Mouse (Mus musculus): ENCODE data around the gene Sptssb.

Gene Sptssb

DNA sequence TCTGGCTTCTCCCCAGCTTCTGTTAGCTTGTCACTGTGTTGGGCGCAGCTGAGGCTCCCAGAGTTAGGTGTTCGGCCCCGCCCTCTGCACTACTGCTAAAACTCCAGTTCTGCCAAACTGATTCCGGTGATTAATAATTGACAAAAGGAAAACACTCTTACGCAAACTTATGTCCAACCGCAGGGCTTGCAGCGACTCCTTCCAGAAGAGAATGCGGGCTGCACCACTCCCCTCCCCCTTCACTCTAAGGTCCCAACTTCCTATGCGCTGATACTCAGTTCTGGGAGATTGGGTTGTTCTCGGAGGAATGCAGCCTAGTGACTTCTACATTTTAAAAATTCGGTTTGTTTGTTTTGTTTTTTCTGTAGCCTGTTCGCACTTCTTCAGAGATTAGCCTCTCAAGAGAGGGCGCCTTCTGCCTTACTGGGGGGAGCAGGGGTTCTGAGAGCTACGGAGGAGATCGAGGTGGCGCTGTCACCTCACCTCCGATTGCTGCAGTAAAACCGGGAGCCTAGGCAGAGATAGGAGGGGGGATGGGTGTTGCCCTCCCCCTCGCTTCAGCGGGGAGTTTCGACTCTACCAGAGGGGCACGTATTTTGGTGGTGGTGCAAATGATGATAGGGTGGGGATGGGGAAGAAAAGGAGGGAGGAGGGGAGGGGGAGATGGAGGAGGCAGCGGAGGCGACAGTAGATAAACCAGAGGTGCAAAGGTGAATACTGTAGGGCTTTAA, at the start of gene Sptssb:
TSS of gene Sptssb (minus strand) at position 83 of the 731 bp plus-strand sequence.
- DNase-seq (ENCODE audit: extremely low spot score, low spot score), result peak; percentile 34

GRCm38 (mm10) chr3:69908074-69908473, 48.3 kb upstream of the Sptssb start:
- DNase-seq (ENCODE audit: extremely low spot score, low spot score), result no peak

DNA sequence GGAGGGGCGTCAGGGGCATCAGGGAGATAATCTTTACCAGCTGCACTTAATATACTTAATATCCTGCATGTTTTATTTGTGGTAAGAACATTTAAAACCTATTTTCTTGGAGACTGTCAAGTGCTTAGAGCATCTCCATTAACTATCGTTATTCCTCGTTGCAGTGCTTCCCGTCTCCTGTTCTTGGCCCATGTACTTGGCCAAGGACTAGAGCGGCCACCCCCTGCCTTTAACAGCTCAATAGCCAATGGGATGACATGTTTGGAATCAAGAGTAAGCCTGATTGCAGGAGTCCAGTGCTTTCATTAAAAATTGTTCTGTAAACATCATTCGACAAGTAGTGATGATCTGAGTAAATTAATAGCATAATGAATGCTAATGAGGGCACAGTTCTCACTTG, 47.8 kb upstream of the Sptssb start:
- DNase-seq (ENCODE audit: extremely low spot score, low spot score), result no peak

DNA sequence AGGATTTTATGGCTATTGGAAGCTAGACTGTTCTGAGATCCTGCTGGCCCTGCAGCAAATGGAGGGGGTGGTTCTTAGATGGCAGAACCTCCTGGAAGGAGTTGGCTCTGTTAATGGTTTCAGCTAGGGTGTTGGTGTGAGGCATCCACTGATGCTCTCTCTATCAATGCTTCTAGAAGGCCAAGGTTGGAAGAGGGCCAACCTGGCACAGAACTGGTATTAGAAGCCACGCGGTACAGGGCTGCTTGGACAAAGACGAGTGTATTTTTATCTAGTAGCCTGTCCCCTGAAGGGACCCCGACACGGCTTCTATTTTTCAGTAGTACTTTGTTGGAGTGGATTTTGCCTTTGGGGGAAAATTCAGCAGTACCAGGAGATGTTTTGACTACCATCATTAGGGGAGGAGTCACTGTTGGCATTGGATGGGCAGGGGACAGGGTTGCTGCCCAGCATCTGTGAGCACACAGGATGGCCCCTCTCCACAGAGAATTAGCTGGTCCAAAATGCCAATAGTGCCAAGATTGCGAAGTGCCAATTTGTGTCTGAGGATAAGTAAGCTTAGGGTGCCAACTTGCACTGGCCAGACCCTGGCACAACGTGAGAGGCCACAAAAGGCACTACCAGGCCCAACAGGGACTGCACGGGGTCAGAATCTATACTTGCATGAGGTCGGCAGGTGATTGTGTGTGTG, 43.2 kb upstream of the Sptssb start:
- DNase-seq (ENCODE audit: extremely low spot score, low spot score), result no peak

DNA sequence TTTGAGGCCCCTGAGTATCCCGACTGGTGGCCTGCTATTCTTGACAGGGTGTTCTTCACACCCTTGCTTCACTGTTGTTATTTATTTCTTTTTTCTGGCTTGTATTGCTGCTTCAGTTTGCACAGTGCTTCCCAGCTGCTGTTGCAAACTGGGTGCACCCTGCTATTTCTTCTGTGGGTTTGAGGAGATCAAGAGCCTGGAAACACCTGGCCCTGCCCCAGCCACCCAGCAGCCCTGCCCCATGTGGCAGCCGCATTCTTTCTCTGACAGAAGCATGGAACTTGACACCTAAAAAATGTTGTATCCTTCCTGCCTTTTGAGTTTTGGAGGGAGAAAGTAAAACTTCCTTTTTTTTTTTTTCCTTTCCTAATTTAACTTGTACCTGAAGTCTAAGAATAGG, 42.6 kb upstream of the Sptssb start:
- no peak for DNase-seq (ENCODE audit: extremely low spot score, low spot score)

DNA sequence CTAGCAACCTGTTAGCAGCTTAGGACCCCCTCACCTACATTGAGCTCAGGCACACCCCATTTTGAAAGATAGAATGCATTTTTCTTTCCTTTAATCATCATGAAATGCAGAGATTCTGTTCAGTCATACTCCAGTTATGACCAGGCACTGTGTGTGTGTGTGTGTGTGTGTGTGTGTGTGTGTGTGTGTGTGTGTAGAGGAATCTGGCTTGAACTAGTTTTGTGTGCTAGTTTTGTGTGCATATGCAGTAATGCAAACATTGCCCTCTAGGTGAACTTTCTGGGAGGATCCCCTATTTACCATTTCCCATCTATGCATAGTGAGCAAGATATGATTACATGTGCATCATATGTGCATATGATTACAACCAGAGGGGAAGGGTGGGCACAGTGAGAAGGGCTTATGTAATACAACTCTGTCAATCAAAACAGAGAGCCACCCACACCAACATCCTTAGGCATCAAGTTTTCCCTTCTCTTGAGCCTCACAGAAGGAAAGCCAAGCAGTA, 42.2 kb upstream of the Sptssb start:
- no peak for DNase-seq (ENCODE audit: extremely low spot score, low spot score)

DNA sequence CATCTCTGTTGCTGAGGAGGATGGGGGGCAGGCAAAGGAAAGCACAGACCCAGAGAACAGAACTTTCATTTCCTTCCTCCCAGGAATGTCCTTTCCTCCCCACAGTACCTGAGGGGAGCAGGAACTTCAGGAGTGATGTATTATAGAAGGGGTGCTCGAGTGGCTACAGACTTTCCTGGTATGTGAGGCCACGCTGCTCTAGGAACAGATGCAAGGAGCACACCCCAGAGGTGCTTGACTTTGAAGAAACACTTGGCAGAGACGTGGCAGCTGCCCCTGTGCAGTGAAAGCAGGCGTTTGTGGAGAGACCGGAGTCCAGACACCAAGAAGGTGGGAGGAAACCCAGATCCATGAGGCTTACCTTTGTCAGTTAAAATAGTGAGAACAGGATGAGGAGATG, 40.6 kb upstream of the Sptssb start:
- DNase-seq (ENCODE audit: extremely low spot score, low spot score), result no peak

GRCm38 (mm10) chr3:69897917-69898594, 38.3 kb upstream of the Sptssb start:
- no peak for DNase-seq (ENCODE audit: extremely low spot score, low spot score)

DNA sequence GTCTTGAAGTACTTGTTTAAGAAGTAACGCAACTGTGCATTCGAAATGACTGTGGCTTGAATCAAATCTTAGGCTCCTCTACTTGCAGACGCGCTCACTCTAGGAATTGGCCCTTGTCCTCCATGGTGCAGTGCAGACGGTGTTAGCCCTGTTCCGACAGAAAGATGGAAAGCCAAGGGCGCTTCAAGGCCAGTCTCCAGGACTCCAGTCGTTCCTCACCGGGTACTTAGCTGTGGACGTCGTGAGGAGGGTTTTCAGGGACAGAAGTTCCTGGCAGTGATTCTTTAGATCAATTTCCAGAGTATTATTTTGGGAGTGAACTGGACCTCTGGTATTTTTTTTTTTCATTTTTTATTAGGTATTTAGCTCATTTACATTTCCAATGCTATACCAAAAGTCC, 35.8 kb upstream of the Sptssb start:
- no peak for DNase-seq (ENCODE audit: extremely low spot score, low spot score)

GRCm38 (mm10) chr3:69892187-69893094, 32.7 kb upstream of the Sptssb start:
- DNase-seq (ENCODE audit: extremely low spot score, low spot score), result no peak

DNA sequence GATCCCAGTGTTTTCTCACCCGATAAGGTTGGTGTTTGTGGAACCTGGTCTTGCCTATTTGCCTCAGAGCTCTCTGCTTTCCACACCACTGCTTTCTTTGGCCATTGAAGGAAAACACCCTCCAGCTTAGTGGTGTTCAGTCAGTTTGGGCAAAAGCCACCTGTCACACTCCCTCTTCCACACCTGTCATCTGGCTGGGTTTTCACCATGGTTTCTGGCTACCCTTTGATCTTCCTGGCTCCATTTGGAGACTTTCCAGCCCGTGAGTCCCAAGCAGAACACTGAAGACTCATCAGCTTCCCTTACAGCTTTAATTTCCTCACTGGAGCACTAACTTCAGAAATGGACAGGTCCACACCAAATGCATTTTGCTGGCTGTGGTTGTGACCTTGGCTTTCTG, 26.1 kb upstream of the Sptssb start:
- no peak for DNase-seq (ENCODE audit: extremely low spot score, low spot score)

DNA sequence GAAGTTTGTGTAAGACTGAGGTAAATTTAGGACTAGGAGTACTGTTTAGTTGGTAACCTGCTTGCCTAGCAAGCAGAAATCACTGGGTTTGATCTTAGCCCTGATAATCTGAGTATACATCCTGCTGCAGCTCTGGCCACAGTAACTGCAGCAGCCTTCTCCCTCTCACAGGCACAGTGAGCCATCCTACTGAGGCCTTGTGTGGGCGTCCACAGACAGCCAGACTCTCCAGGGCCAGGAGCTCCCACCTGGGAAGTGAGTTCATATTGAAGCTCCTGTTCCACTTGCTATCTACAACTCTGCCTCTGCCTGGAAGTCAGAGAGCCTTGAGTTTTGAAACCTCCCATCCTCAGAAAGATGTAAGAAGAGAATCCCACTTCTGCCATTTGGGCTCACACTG, 24.0 kb upstream of the Sptssb start:
- no peak for DNase-seq (ENCODE audit: extremely low spot score, low spot score)

DNA sequence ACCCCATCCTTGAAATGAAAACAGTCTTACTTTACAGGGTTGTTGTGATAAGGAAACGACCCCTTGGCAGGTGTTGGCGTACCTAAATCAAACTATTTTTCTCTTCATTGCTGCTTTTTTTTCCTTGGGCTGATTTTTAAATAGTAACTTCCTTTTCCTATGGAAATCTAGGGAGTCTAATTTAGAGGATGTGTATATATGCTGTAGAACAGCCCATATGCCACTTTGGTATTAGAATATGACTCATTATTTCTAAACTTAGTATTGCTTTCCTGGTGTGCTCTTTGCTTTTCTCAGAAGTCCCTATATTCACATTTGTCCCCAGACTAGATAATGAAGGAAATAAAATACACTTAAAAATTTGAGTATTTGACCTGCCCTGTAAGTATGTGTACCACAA, 17.8 kb upstream of the Sptssb start:
- no peak for DNase-seq (ENCODE audit: extremely low spot score, low spot score)

- no peak for DNase-seq (ENCODE audit: extremely low spot score, low spot score)
Measured at GRCm38 (mm10) chr3:69874721-69875120, 15.0 kb upstream of the Sptssb start.

DNA sequence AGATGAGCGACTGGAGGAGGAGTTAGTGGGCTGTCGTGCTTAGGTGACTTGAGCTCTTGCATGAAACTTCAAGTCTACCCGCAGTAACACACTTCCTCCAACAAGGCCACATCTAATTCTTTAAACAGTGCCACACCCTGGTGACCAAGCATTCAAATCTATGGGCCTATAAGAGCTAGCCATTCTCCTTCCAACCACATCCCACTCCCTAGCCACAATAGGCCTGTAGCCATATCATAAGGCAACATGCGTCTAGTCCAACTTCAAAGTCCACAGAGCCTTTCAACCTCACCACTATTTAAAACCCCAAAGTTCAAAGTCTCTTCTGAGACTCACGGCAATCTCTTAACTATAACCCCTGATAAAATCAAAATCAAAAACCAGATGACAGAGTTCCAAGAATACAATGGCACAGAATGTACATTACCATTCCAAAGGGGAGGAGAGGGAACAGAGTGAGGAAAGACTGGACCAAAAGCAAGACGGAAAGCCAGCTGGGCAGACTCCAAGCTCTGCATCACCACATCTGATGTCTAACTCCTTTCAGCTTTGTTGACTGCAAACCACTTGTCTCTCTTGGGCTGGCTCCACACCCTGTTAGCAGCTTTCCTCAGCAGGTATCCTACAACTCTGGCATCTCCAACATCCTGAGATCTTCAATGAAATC, 13.1 kb upstream of the Sptssb start:
- DNase-seq (ENCODE audit: extremely low spot score, low spot score), result no peak

GRCm38 (mm10) chr3:69871174-69871573, 11.4 kb upstream of the Sptssb start:
- no peak for DNase-seq (ENCODE audit: extremely low spot score, low spot score)

- no peak for DNase-seq (ENCODE audit: extremely low spot score, low spot score)
Measured at GRCm38 (mm10) chr3:69869702-69870101, 10.0 kb upstream of the Sptssb start.

DNA sequence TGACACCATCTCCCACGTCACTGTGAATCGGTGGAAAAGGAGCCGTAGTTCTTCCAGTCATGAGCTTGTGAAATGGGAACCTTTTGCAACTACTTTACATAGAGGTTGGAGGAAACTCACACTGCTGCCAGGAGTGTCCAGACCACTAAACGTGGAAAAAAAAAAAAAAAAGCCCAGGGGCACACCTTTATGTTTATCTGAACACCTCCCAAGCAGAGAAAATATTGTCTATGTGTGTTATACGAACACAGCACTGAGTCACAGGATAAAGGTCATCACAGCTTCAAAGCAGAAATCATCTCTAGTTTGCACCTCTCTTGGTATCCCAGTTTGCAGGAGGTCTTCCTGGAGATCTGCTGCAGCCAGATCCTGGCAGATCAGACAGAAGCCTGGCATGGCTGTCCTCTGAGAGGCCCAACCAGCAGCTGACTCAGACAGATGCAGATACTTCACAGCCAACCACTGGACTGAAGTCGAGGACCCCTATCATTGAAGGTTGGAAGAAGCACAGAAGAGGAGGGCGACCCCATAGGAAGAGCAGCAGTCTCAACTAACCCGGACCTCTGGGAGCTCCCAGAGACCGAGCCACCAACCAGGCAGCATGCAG, 2.2 kb upstream of the Sptssb start:
- DNase-seq (ENCODE audit: extremely low spot score, low spot score), result no peak

DNA sequence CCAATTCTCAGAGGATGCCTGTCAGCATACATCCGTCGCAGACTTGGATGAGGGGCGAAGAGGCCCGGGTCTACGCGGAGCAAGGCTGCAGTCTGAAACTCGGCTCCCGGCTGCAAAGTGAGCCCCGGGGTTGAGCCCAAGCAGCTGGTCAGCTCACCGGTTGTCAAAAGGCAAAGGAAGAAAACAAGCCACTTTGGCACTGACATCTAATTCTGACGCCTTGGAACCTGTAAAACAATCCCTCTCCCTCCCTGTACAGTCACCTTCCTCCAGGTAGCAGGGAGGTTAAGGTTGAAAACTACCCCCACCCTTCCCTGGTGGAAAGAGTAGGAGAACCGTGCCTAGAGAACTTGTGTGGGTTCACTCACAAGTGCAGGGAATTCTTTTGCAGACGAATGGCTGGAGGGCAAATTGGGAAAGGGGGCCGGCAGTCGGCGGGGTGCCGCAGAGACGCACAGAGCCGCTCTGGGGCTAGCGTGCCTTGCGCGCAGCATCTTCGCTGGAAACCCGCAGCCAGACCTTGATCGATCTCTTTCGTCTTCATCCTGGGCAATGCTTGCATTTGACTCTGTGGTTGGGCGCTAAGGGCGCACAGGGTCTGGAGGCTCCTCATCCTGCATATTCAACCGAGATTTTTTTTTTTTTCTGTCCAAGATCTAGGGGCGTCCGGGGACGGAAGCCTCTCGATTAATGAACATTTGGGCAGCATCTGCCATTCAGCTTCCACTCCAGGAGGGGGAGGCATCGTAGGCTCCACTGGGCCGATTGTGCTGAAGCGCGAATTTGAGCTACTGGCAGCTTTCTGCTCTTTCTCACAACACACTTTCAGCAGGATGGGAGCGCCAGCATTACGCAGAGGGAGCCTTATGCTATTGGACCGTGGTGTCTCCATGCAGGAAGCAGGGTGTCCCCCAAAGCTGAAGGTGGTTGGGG, 1.1 kb upstream of the Sptssb start:
- DNase-seq (ENCODE audit: extremely low spot score, low spot score), result peak; percentile 53
